Mouse (Mus musculus) thymus, adult 2 months (tissue): ENCODE measurements at regions not wholly inside any gene's neighbourhood (a gene's known extent, or its start where the extent isn't known, plus 50 kb on each side); places are given as distances from the start of the nearest gene placed in this dataset.

Experiments used
- CTCF ChIP-seq: fragments of 200-500 bp; IDR thresholded peaks from 2 replicates; pipeline ENCODE4 v1.5.1; 2012; ENCODE audit warnings: mild to moderate bottlenecking, control low read depth, low read length, moderate library complexity, borderline replicate concordance; ENCODE audit not compliant: control insufficient read depth, poor library complexity, insufficient read depth; ENCODE audit errors: extremely low read depth
- POLR2A ChIP-seq: fragments of 200-500 bp; IDR thresholded peaks from 2 replicates; pipeline ENCODE4 v1.6.1; 2012; ENCODE audit warnings: mild to moderate bottlenecking, low read length, control low read depth, moderate library complexity; ENCODE audit not compliant: control insufficient read depth, poor library complexity, insufficient read depth; ENCODE audit errors: extremely low read depth

- TF ChIP-seq POLR2A (no peak), CTCF (no peak)
These were observed 267.8 kb upstream of the Prok2 start for GRCm38 (mm10) chr6:99994026-99994425.
